Mouse (Mus musculus): Measurements from ENCODE around the gene Pde1a. TPM values are rescaled to one million over a fixed set of nuclear protein-coding genes. Genes with fewer than 3 reads are reported as not detected.

Pde1a gene
- polyA plus RNA-seq, 1 experiment from 2014 or later: 40.5 TPM

GRCm38 (mm10) chr2:79815708-79816484, 313.4 kb downstream of the Pde1a start:
- ATAC-seq (ENCODE audit: insufficient number of reproducible peaks, low FRiP score): no peak

GRCm38 (mm10) chr2:79798627-79799026, 330.6 kb downstream of the Pde1a start:
- 56% methylated on average over 7 of the region's 7 CpGs for WGBS
- peaks cover 3% of the 10 kb centered on the region for H3K4me1 ChIP-seq (replicated peaks)
- no peaks in the 10 kb centered on the region for H3K36me3 ChIP-seq
- H3K27me3 ChIP-seq (replicated peaks): no peaks in the 10 kb centered on the region
- H3K4me2 ChIP-seq: no peak overlapping the region
- ATAC-seq (ENCODE audit: insufficient number of reproducible peaks, low FRiP score): no peak
- no peak overlapping the region for H3K4me3 ChIP-seq
- no peak overlapping the region for H3K9ac ChIP-seq
- H3K9me3 ChIP-seq (replicated peaks): no peaks in the 10 kb centered on the region
- H3K27ac ChIP-seq (ENCODE audit: poor library complexity, severe bottlenecking): no peak overlapping the region

More at GRCm38 (mm10) chr2:79815708-79816484, 313.4 kb downstream of the Pde1a start:
- Histone ChIP-seq H3K4me2 (no peak overlapping the region), H3K36me3 (no peaks in the 10 kb centered on the region), H3K27ac (ENCODE audit: poor library complexity, severe bottlenecking) (no peak overlapping the region), H3K9me3 (replicated peaks) (no peaks in the 10 kb centered on the region), H3K4me3 (no peak overlapping the region), H3K9ac (no peak overlapping the region), H3K4me1 (replicated peaks) (no peaks in the 10 kb centered on the region), H3K27me3 (replicated peaks) (no peaks in the 10 kb centered on the region)
- 49% methylated on average over 3 of the region's 3 CpGs for WGBS

GRCm38 (mm10) chr2:79797444-79797843, 331.8 kb downstream of the Pde1a start:
- Histone ChIP-seq H3K4me3 (no peak overlapping the region), H3K9me3 (replicated peaks) (no peaks in the 10 kb centered on the region), H3K27ac (ENCODE audit: poor library complexity, severe bottlenecking) (no peak overlapping the region), H3K9ac (no peak overlapping the region), H3K4me2 (no peak overlapping the region), H3K27me3 (replicated peaks) (no peaks in the 10 kb centered on the region), H3K36me3 (no peaks in the 10 kb centered on the region), H3K4me1 (replicated peaks) (peaks cover 7% of the 10 kb centered on the region)
- ATAC-seq (ENCODE audit: insufficient number of reproducible peaks, low FRiP score): no peak
- WGBS: 55% methylated on average over 2 of the region's 2 CpGs

- Histone ChIP-seq H3K9ac (no peak overlapping the region), H3K27ac (ENCODE audit: poor library complexity, severe bottlenecking) (no peak overlapping the region), H3K36me3 (no peaks in the 10 kb centered on the region), H3K4me2 (no peak overlapping the region), H3K4me3 (no peak overlapping the region), H3K27me3 (replicated peaks) (no peaks in the 10 kb centered on the region), H3K4me1 (replicated peaks) (0 out of 2 replicates have a peak, but pooled peaks cover 4% of the 10 kb centered on the region), H3K9me3 (replicated peaks) (no peaks in the 10 kb centered on the region)
- ATAC-seq (ENCODE audit: insufficient number of reproducible peaks, low FRiP score): no peak
- WGBS: 35% methylated on average over 2 of the region's 2 CpGs
Observed at GRCm38 (mm10) chr2:79793186-79793585, 336.1 kb downstream of the Pde1a start.

GRCm38 (mm10) chr2:79786467-79786866, 342.8 kb downstream of the Pde1a start:
- Histone ChIP-seq H3K4me1 (replicated peaks) (peaks cover 2% of the 10 kb centered on the region; the same call in 1 of the 2 replicates), H3K9ac (no peak overlapping the region), H3K27ac (ENCODE audit: poor library complexity, severe bottlenecking) (no peak overlapping the region), H3K4me3 (no peak overlapping the region), H3K4me2 (no peak overlapping the region), H3K36me3 (no peaks in the 10 kb centered on the region), H3K27me3 (replicated peaks) (no peaks in the 10 kb centered on the region), H3K9me3 (replicated peaks) (no peaks in the 10 kb centered on the region)
- WGBS: 76% methylated on average over 11 of the region's 11 CpGs
- no peak for ATAC-seq (ENCODE audit: insufficient number of reproducible peaks, low FRiP score)

GRCm38 (mm10) chr2:79785541-79786134, 343.6 kb downstream of the Pde1a start:
- WGBS: 53% methylated on average over 8 of the region's 8 CpGs
- ATAC-seq (ENCODE audit: insufficient number of reproducible peaks, low FRiP score): no peak
- Histone ChIP-seq H3K9ac (no peak overlapping the region), H3K36me3 (no peaks in the 10 kb centered on the region), H3K27me3 (replicated peaks) (no peaks in the 10 kb centered on the region), H3K9me3 (replicated peaks) (no peaks in the 10 kb centered on the region), H3K4me1 (replicated peaks) (peaks cover 2% of the 10 kb centered on the region; the same call in 1 of the 2 replicates), H3K4me2 (no peak overlapping the region), H3K4me3 (no peak overlapping the region), H3K27ac (ENCODE audit: poor library complexity, severe bottlenecking) (no peak overlapping the region)

Other genes with a start within 250 kb of the Pde1a start
- gene Prdx6b, start 163.0 kb upstream of the Pde1a start, polyA plus RNA-seq (2016; fragmentation: Nextera tagmentation; extraction: Ambion mirVana): not detected in 2 replicates
- 70.5 and 72.9 TPM in 2 replicates for gene Dnajc10, start 186.0 kb upstream of the Pde1a start, polyA plus RNA-seq (2016; fragmentation: Nextera tagmentation; extraction: Ambion mirVana)

Measured in heart, embryonic 12.5 days (tissue).